Mouse (Mus musculus): ENCODE results near the gene Hibch. TPM values are rescaled to one million over a fixed set of nuclear protein-coding genes. Genes with fewer than 3 reads are reported as not detected.
A peak's percentile ranks its signal among the peaks of the same experiment; 100 is the strongest.
"Not testable (repeated sequence)": the region's sequence is repeated elsewhere in the genome, so short reads cannot be mapped to it uniquely, and the experiment has no call there.

Hibch gene
- polyA plus RNA-seq, 1 experiment from 2014 or later: 23.8 TPM

- Histone ChIP-seq H3K4me3 (no peak overlapping the region), H3K4me1 (no peaks in the 10 kb centered on the region), H3K9ac (no peak overlapping the region), H3K27me3 (no peaks in the 10 kb centered on the region), H3K4me2 (no peak overlapping the region), H3K9me3 (no peaks in the 10 kb centered on the region), H3K36me3 (no peaks in the 10 kb centered on the region), H3K27ac (no peak overlapping the region)
- ATAC-seq (ENCODE audit: insufficient number of reproducible peaks, low FRiP score, low TSS enrichment, low read depth): no peak
- 83% methylated on average over 3 of the region's 3 CpGs for WGBS
These were observed 65.1 kb downstream of the Hibch start for GRCm38 (mm10) chr1:52909783-52910182.

DNA sequence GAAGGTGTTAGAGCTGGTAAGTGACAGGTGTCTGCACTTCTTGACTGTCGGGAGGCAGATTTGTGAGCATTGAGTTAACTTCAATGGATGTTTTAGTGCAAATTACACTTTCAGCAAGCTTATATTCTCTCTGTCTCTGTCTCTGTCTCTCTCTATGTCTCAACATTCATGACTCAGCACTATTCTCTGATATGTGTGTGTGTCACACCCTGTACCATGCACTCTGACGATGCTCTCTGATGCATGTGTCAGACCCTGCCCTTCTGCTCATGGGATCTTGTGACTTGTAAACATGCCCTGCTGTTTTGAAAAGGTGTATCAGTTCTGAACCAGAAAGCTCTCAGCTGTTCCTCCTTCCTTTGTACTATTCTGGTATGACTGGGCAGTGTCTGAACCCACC is 71.9 kb downstream of the Hibch start:
- no peak for ATAC-seq (ENCODE audit: insufficient number of reproducible peaks, low FRiP score, low TSS enrichment, low read depth)
- H3K9me3 ChIP-seq: no peaks in the 10 kb centered on the region

DNA sequence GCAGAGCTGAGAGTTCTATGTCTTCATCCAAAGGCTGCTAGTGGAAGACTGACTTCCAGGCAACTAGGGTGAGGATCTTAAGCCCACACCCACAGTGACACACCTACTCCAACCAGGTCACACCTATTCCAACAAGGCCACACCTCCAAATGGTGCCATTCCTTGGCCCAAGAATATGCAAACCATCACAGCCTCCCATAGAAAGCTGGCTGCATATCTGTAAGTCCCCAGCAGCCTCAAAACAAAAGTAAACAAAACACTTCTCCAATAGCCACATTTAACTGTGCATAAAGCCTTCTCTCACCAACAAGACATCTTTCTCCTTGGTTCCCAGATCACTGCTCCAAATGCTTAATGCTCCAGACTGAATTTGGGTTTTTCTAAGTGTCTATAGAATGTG is 74.2 kb downstream of the Hibch start:
- not testable (repeated sequence) for H3K4me3 ChIP-seq; ATAC-seq (ENCODE audit: insufficient number of reproducible peaks, low FRiP score, low TSS enrichment, low read depth); H3K9me3 ChIP-seq; H3K27me3 ChIP-seq; H3K27ac ChIP-seq; H3K4me1 ChIP-seq; H3K4me2 ChIP-seq; H3K36me3 ChIP-seq; H3K9ac ChIP-seq

More for the DNA sequence above, 71.9 kb downstream of the Hibch start:
- no peak overlapping the region for H3K4me2 ChIP-seq
- no peak overlapping the region for H3K4me3 ChIP-seq
- no peak overlapping the region for H3K27ac ChIP-seq
- WGBS: 90% methylated on average over 2 of the region's 2 CpGs
- H3K9ac ChIP-seq: no peak overlapping the region
- no peaks in the 10 kb centered on the region for H3K4me1 ChIP-seq
- H3K36me3 ChIP-seq: peaks cover 2% of the 10 kb centered on the region; the same call in 1 of the 2 replicates
- no peaks in the 10 kb centered on the region for H3K27me3 ChIP-seq

GRCm38 (mm10) chr1:52924482-52924881 is 79.8 kb downstream of the Hibch start:
- not testable (repeated sequence) for ATAC-seq (ENCODE audit: insufficient number of reproducible peaks, low FRiP score, low TSS enrichment, low read depth); H3K27me3 ChIP-seq; H3K36me3 ChIP-seq; H3K4me3 ChIP-seq; H3K9ac ChIP-seq; H3K9me3 ChIP-seq; H3K27ac ChIP-seq; H3K4me2 ChIP-seq; H3K4me1 ChIP-seq
- WGBS: 50% methylated on average over 1 of the region's 1 CpGs

- no peak for ATAC-seq (ENCODE audit: insufficient number of reproducible peaks, low FRiP score, low TSS enrichment, low read depth)
- no peaks in the 10 kb centered on the region for H3K4me1 ChIP-seq
- 64% methylated on average over 5 of the region's 5 CpGs for WGBS
- H3K27me3 ChIP-seq: no peaks in the 10 kb centered on the region
- H3K4me3 ChIP-seq: no peak overlapping the region
- H3K4me2 ChIP-seq: no peak overlapping the region
- H3K36me3 ChIP-seq: no peaks in the 10 kb centered on the region
- H3K9me3 ChIP-seq: no peaks in the 10 kb centered on the region; the same call in 1 of the 2 replicates
- no peak overlapping the region for H3K9ac ChIP-seq
- no peak overlapping the region for H3K27ac ChIP-seq
These were observed 89.8 kb downstream of the Hibch start for GRCm38 (mm10) chr1:52934494-52934893.

DNA sequence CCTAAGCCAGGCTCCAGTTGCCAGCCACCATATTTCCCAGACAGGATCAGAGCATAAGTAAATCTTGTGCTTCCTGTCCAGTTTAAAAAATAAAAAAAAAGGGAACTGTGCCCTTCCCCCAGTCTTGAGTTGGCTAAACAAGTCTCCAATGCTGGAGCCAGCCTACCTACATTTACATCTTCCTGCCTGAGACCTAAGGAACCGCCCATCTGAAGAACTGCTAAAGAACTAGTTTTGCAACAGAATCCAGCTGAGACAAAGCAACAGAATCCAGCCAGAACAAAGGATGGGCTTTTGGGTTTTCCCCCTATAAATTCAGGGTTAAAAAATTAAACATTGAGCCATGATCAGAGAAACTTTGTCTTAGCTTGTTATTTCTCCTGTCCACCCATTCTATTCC is 94.3 kb downstream of the Hibch start:
- no peak overlapping the region for H3K4me3 ChIP-seq
- H3K36me3 ChIP-seq: no peaks in the 10 kb centered on the region
- H3K4me1 ChIP-seq: no peaks in the 10 kb centered on the region
- no peaks in the 10 kb centered on the region; the same call in 1 of the 2 replicates for H3K9me3 ChIP-seq
- no peak overlapping the region for H3K27ac ChIP-seq
- H3K4me2 ChIP-seq: no peak overlapping the region
- no peak for ATAC-seq (ENCODE audit: insufficient number of reproducible peaks, low FRiP score, low TSS enrichment, low read depth)
- no peaks in the 10 kb centered on the region for H3K27me3 ChIP-seq
- H3K9ac ChIP-seq: no peak overlapping the region
- 92% methylated on average over 1 of the region's 1 CpGs for WGBS

- H3K36me3 ChIP-seq: no peaks in the 10 kb centered on the region
- 86% methylated on average over 5 of the region's 5 CpGs for WGBS
These were observed 103.2 kb downstream of the Hibch start for GRCm38 (mm10) chr1:52947895-52948294.

GRCm38 (mm10) chr1:52951146-52951868 is 106.6 kb downstream of the Hibch start:
- no peak overlapping the region for H3K4me2 ChIP-seq
- no peak for ATAC-seq (ENCODE audit: insufficient number of reproducible peaks, low FRiP score, low TSS enrichment, low read depth)
- H3K4me3 ChIP-seq: no peak overlapping the region
- peaks cover 9% of the 10 kb centered on the region; the same call in 1 of the 2 replicates for H3K27me3 ChIP-seq
- H3K36me3 ChIP-seq: no peaks in the 10 kb centered on the region
- WGBS: 51% methylated on average over 5 of the region's 5 CpGs
- no peaks in the 10 kb centered on the region for H3K9me3 ChIP-seq
- no peak overlapping the region for H3K27ac ChIP-seq
- H3K9ac ChIP-seq: no peak overlapping the region
- peaks cover 17% of the 10 kb centered on the region for H3K4me1 ChIP-seq

More at GRCm38 (mm10) chr1:52947895-52948294, 103.2 kb downstream of the Hibch start:
- H3K27me3 ChIP-seq: 0 out of 2 replicates have a peak, but pooled peaks cover 5% of the 10 kb centered on the region
- no peak overlapping the region for H3K9ac ChIP-seq
- ATAC-seq (ENCODE audit: insufficient number of reproducible peaks, low FRiP score, low TSS enrichment, low read depth): no peak
- H3K4me1 ChIP-seq: peaks cover 10% of the 10 kb centered on the region
- H3K27ac ChIP-seq: no peak overlapping the region
- H3K4me2 ChIP-seq: no peak overlapping the region
- H3K4me3 ChIP-seq: no peak overlapping the region
- no peaks in the 10 kb centered on the region for H3K9me3 ChIP-seq

- Histone ChIP-seq H3K9me3 (no peaks in the 10 kb centered on the region), H3K4me3 (peak overlapping the region; percentile 53), H3K27ac (no peak overlapping the region), H3K36me3 (no peaks in the 10 kb centered on the region), H3K9ac (peak overlapping the region; percentile 48), H3K4me2 (peak overlapping the region; percentile 98), H3K4me1 (peaks cover 17% of the 10 kb centered on the region), H3K27me3 (peaks cover 9% of the 10 kb centered on the region; the same call in 1 of the 2 replicates)
- ATAC-seq (ENCODE audit: insufficient number of reproducible peaks, low FRiP score, low TSS enrichment, low read depth): no peak
- WGBS: 6% methylated on average over 5 of the region's 5 CpGs
These were observed 107.4 kb downstream of the Hibch start for GRCm38 (mm10) chr1:52952143-52952542.

GRCm38 (mm10) chr1:52952551-52953397 is 108.0 kb downstream of the Hibch start:
- Histone ChIP-seq H3K27ac (no peak overlapping the region), H3K4me2 (peak overlapping the region; percentile 98), H3K4me3 (peak overlapping the region; percentile 53), H3K36me3 (no peaks in the 10 kb centered on the region), H3K9me3 (no peaks in the 10 kb centered on the region), H3K4me1 (peaks cover 17% of the 10 kb centered on the region), H3K9ac (peak overlapping the region; percentile 48), H3K27me3 (peaks cover 9% of the 10 kb centered on the region; the same call in 1 of the 2 replicates)
- WGBS: under 1% methylated on average over 41 of the region's 47 CpGs
- peak; percentile 44 for ATAC-seq (ENCODE audit: insufficient number of reproducible peaks, low FRiP score, low TSS enrichment, low read depth)

- no peak for ATAC-seq (ENCODE audit: insufficient number of reproducible peaks, low FRiP score, low TSS enrichment, low read depth)
- no peak overlapping the region for H3K27ac ChIP-seq
- peak overlapping the region; percentile 53; the same call in 1 of the 2 replicates for H3K4me3 ChIP-seq
- no peaks in the 10 kb centered on the region for H3K36me3 ChIP-seq
- no peak overlapping the region for H3K4me2 ChIP-seq
- peaks cover 9% of the 10 kb centered on the region; the same call in 1 of the 2 replicates for H3K27me3 ChIP-seq
- no peaks in the 10 kb centered on the region for H3K9me3 ChIP-seq
- WGBS: 24% methylated on average over 4 of the region's 4 CpGs
- H3K4me1 ChIP-seq: peaks cover 17% of the 10 kb centered on the region
- no peak overlapping the region for H3K9ac ChIP-seq
These were observed 108.8 kb downstream of the Hibch start for GRCm38 (mm10) chr1:52953548-52953947.

GRCm38 (mm10) chr1:52954456-52954855 is 109.7 kb downstream of the Hibch start:
- Histone ChIP-seq H3K4me1 (peaks cover 17% of the 10 kb centered on the region), H3K9ac (no peak overlapping the region), H3K27ac (no peak overlapping the region), H3K9me3 (no peaks in the 10 kb centered on the region), H3K27me3 (peaks cover 9% of the 10 kb centered on the region; the same call in 1 of the 2 replicates), H3K36me3 (no peaks in the 10 kb centered on the region), H3K4me3 (no peak overlapping the region), H3K4me2 (no peak overlapping the region)
- no peak for ATAC-seq (ENCODE audit: insufficient number of reproducible peaks, low FRiP score, low TSS enrichment, low read depth)
- WGBS: 81% methylated on average over 2 of the region's 2 CpGs

All from limb, embryonic 15.5 days (tissue).